Mouse (Mus musculus): ENCODE data around the gene Tmem255b. TPM values are rescaled to one million over a fixed set of nuclear protein-coding genes. Genes with fewer than 3 reads are reported as not detected.

Tmem255b gene
- 1.8 TPM in 1 of 2 replicates, not detected in the other for total RNA-seq (2021)
- long read RNA-seq, partial matches to known transcripts: 0 of 1 reads
- long read RNA-seq, other reads (novel, unspliced or antisense): 0 of 1 reads

- DNase-seq: no peak
Observed at GRCm38 (mm10) chr8:13434889-13435288, at the start of gene Tmem255b. Gene Tmem255b (plus strand): TSS chr8:13435189.

- DNase-seq: no peak
Observed at GRCm38 (mm10) chr8:13386366-13386765, 48.6 kb upstream of the Tmem255b start.

GRCm38 (mm10) chr8:13387728-13388127, 47.3 kb upstream of the Tmem255b start:
- no peak for DNase-seq

- DNase-seq: no peak
Observed at GRCm38 (mm10) chr8:13388744-13389143, 46.2 kb upstream of the Tmem255b start.

GRCm38 (mm10) chr8:13393869-13394268, 41.1 kb upstream of the Tmem255b start:
- DNase-seq: no peak

GRCm38 (mm10) chr8:13396725-13397124, 38.3 kb upstream of the Tmem255b start, which contains the start of gene Atp4b:
Gene Atp4b (minus strand): TSS chr8:13396825.
- peak; percentile 10 for DNase-seq

- DNase-seq: no peak
Observed at GRCm38 (mm10) chr8:13403517-13403916, 31.5 kb upstream of the Tmem255b start.

- DNase-seq: no peak
Observed at GRCm38 (mm10) chr8:13404666-13405131, 30.3 kb upstream of the Tmem255b start, which contains the start of gene Grk1. Gene Grk1 (plus strand): TSS chr8:13405081.

- no peak for DNase-seq
Observed at GRCm38 (mm10) chr8:13406011-13406410, 29.0 kb upstream of the Tmem255b start.

- peak; percentile 70 for DNase-seq
Observed at GRCm38 (mm10) chr8:13411597-13411996, 23.4 kb upstream of the Tmem255b start.

GRCm38 (mm10) chr8:13412891-13413558, 22.0 kb upstream of the Tmem255b start:
- DNase-seq: peak; percentile 62

- no peak for DNase-seq
Observed at GRCm38 (mm10) chr8:13413823-13414390, 21.1 kb upstream of the Tmem255b start.

- DNase-seq: no peak
Observed at GRCm38 (mm10) chr8:13415879-13416278, 19.1 kb upstream of the Tmem255b start.

GRCm38 (mm10) chr8:13419111-13419639, 15.8 kb upstream of the Tmem255b start:
- no peak for DNase-seq

- peak; percentile 21 for DNase-seq
Observed at GRCm38 (mm10) chr8:13420970-13421369, 14.0 kb upstream of the Tmem255b start.

- no peak for DNase-seq
Observed at GRCm38 (mm10) chr8:13427351-13427750, 7.6 kb upstream of the Tmem255b start.

GRCm38 (mm10) chr8:13428156-13428555, 6.8 kb upstream of the Tmem255b start:
- no peak for DNase-seq

- DNase-seq: no peak
Observed at GRCm38 (mm10) chr8:13430412-13430811, 4.6 kb upstream of the Tmem255b start.

- no peak for DNase-seq
Observed at GRCm38 (mm10) chr8:13430866-13431265, 4.1 kb upstream of the Tmem255b start.

GRCm38 (mm10) chr8:13433130-13433529, 1.9 kb upstream of the Tmem255b start:
- no peak for DNase-seq

- DNase-seq: no peak
Observed at GRCm38 (mm10) chr8:13436052-13436451, 1.1 kb downstream of the Tmem255b start.

- DNase-seq: no peak
Observed at GRCm38 (mm10) chr8:13437531-13437930, 2.5 kb downstream of the Tmem255b start.

GRCm38 (mm10) chr8:13442152-13442551, 7.2 kb downstream of the Tmem255b start:
- DNase-seq: no peak
